Mouse (Mus musculus): ENCODE data around the gene Vmn1r45. TPM values are rescaled to one million over a fixed set of nuclear protein-coding genes. Genes with fewer than 3 reads are reported as not detected.
"Not testable (repeated sequence)": the region's sequence is repeated elsewhere in the genome, so short reads cannot be mapped to it uniquely, and the experiment has no call there.

The Vmn1r45 gene
- not detected in 2 replicates for polyA plus RNA-seq (2015; fragmentation: Nextera tagmentation; extraction: Ambion mirVana)

- not testable (repeated sequence) for H3K9ac ChIP-seq; ATAC-seq (ENCODE audit: low read depth); H3K4me2 ChIP-seq; H3K4me3 ChIP-seq (replicated peaks); DNase-seq; H3K4me1 ChIP-seq (replicated peaks); H3K27ac ChIP-seq; H3K27me3 ChIP-seq; H3K36me3 ChIP-seq; H3K9me3 ChIP-seq (replicated peaks)
- 65% methylated on average over 2 of the region's 2 CpGs for WGBS (ENCODE audit: insufficient replicate concordance)
Measured at GRCm38 (mm10) chr6:89940498-89940897, at the start of gene Vmn1r45. Vmn1r45 (minus strand) TSS chr6:89940598.

- H3K36me3 ChIP-seq: no peaks in the 10 kb centered on the region
- H3K9me3 ChIP-seq (replicated peaks): peaks cover under 1% of the 10 kb centered on the region; the same call in 1 of the 2 replicates
- no peak for ATAC-seq (ENCODE audit: low read depth)
- no peak overlapping the region for H3K27ac ChIP-seq
- no peak overlapping the region for H3K4me3 ChIP-seq (replicated peaks)
- H3K27me3 ChIP-seq: no peaks in the 10 kb centered on the region
- WGBS (ENCODE audit: insufficient replicate concordance): 9% methylated on average over 1 of the region's 1 CpGs
- H3K4me1 ChIP-seq (replicated peaks): no peaks in the 10 kb centered on the region
- H3K4me2 ChIP-seq: no peak overlapping the region
- H3K9ac ChIP-seq: no peak overlapping the region
- no peak for DNase-seq
Measured at GRCm38 (mm10) chr6:89985989-89986388, 45.6 kb upstream of the Vmn1r45 start.

GRCm38 (mm10) chr6:89969013-89969412, 28.6 kb upstream of the Vmn1r45 start, which contains the start of gene Vmn1r46:
Vmn1r46 (plus strand) TSS chr6:89969313.
- no peak within 1 kb of the TSS for H3K4me3 ChIP-seq (replicated peaks)
- no peaks in the 10 kb centered on the region for H3K9me3 ChIP-seq (replicated peaks)
- no peak for ATAC-seq (ENCODE audit: low read depth)
- H3K27ac ChIP-seq: no peak within 1 kb of the TSS
- no peak for DNase-seq
- no peaks in the 10 kb centered on the region for H3K27me3 ChIP-seq
- H3K9ac ChIP-seq: no peak within 1 kb of the TSS
- no peaks in the 10 kb centered on the region for H3K36me3 ChIP-seq
- no peaks in the 10 kb centered on the region for H3K4me1 ChIP-seq (replicated peaks)
- WGBS (ENCODE audit: insufficient replicate concordance): 32% methylated on average over 2 of the region's 2 CpGs
- H3K4me2 ChIP-seq: no peak within 1 kb of the TSS

GRCm38 (mm10) chr6:89966341-89966740, 25.9 kb upstream of the Vmn1r45 start:
- ATAC-seq (ENCODE audit: low read depth) (no peak), DNase-seq (no peak)
- Histone ChIP-seq H3K27me3 (no peaks in the 10 kb centered on the region), H3K4me2 (no peak overlapping the region), H3K27ac (no peak overlapping the region), H3K9ac (no peak overlapping the region), H3K36me3 (no peaks in the 10 kb centered on the region), H3K4me3 (replicated peaks) (no peak overlapping the region), H3K9me3 (replicated peaks) (no peaks in the 10 kb centered on the region), H3K4me1 (replicated peaks) (no peaks in the 10 kb centered on the region)

- Histone ChIP-seq H3K27ac (no peak overlapping the region), H3K4me3 (replicated peaks) (no peak overlapping the region), H3K36me3 (no peaks in the 10 kb centered on the region), H3K4me1 (replicated peaks) (no peaks in the 10 kb centered on the region), H3K9ac (no peak overlapping the region), H3K27me3 (no peaks in the 10 kb centered on the region), H3K9me3 (replicated peaks) (no peaks in the 10 kb centered on the region), H3K4me2 (no peak overlapping the region)
- 49% methylated on average over 2 of the region's 2 CpGs for WGBS (ENCODE audit: insufficient replicate concordance)
- ATAC-seq (ENCODE audit: low read depth) (no peak), DNase-seq (no peak)
Measured at GRCm38 (mm10) chr6:89953556-89953955, 13.2 kb upstream of the Vmn1r45 start.

GRCm38 (mm10) chr6:89940926-89941325, 528 bp upstream of the Vmn1r45 start:
- Histone ChIP-seq H3K4me1 (replicated peaks) (no peaks in the 10 kb centered on the region), H3K4me2 (no peak overlapping the region), H3K9ac (no peak overlapping the region), H3K27ac (no peak overlapping the region), H3K4me3 (replicated peaks) (no peak overlapping the region), H3K27me3 (no peaks in the 10 kb centered on the region), H3K36me3 (no peaks in the 10 kb centered on the region), H3K9me3 (replicated peaks) (peaks cover 4% of the 10 kb centered on the region; the same call in 1 of the 2 replicates)
- ATAC-seq (ENCODE audit: low read depth): no peak
- DNase-seq: no peak
- 49% methylated on average over 2 of the region's 2 CpGs for WGBS (ENCODE audit: insufficient replicate concordance)

GRCm38 (mm10) chr6:89883812-89884211, 56.6 kb downstream of the Vmn1r45 start:
- H3K9me3 ChIP-seq (replicated peaks): no peaks in the 10 kb centered on the region
- no peak overlapping the region for H3K4me3 ChIP-seq (replicated peaks)
- H3K27ac ChIP-seq: no peak overlapping the region
- H3K36me3 ChIP-seq: no peaks in the 10 kb centered on the region
- no peak overlapping the region for H3K4me2 ChIP-seq
- no peak for ATAC-seq (ENCODE audit: low read depth)
- no peak for DNase-seq
- no peaks in the 10 kb centered on the region for H3K27me3 ChIP-seq
- H3K4me1 ChIP-seq (replicated peaks): no peaks in the 10 kb centered on the region
- no peak overlapping the region for H3K9ac ChIP-seq
- WGBS (ENCODE audit: insufficient replicate concordance): 41% methylated on average over 2 of the region's 2 CpGs

GRCm38 (mm10) chr6:89883360-89883759, 57.0 kb downstream of the Vmn1r45 start, which contains the start of gene Vmn1r44:
Vmn1r44 (plus strand) TSS chr6:89883660.
- Histone ChIP-seq H3K4me1 (replicated peaks) (no peaks in the 10 kb centered on the region), H3K4me3 (replicated peaks) (no peak within 1 kb of the TSS), H3K36me3 (no peaks in the 10 kb centered on the region), H3K4me2 (no peak within 1 kb of the TSS), H3K27ac (no peak within 1 kb of the TSS), H3K27me3 (no peaks in the 10 kb centered on the region), H3K9ac (no peak within 1 kb of the TSS), H3K9me3 (replicated peaks) (no peaks in the 10 kb centered on the region)
- no peak for DNase-seq
- WGBS (ENCODE audit: insufficient replicate concordance): 33% methylated on average over 1 of the region's 1 CpGs
- ATAC-seq (ENCODE audit: low read depth): no peak

Other genes with a start within 250 kb of the Vmn1r45 start
- not detected in 2 replicates for gene Vmn1r40, start 233.1 kb downstream of the Vmn1r45 start, polyA plus RNA-seq (2015; fragmentation: Nextera tagmentation; extraction: Ambion mirVana)
- gene Vmn1r41, start 199.8 kb downstream of the Vmn1r45 start, polyA plus RNA-seq (2015; fragmentation: Nextera tagmentation; extraction: Ambion mirVana): not detected in 2 replicates
- not detected in 2 replicates for gene Vmn1r42, start 64.2 kb downstream of the Vmn1r45 start, polyA plus RNA-seq (2015; fragmentation: Nextera tagmentation; extraction: Ambion mirVana)
- not detected in 2 replicates for gene Vmn1r43, start 64.2 kb downstream of the Vmn1r45 start, polyA plus RNA-seq (2015; fragmentation: Nextera tagmentation; extraction: Ambion mirVana)
- not detected in 2 replicates for gene Vmn1r44, start 56.9 kb downstream of the Vmn1r45 start, polyA plus RNA-seq (2015; fragmentation: Nextera tagmentation; extraction: Ambion mirVana)
- not detected in 2 replicates for gene Vmn1r46, start 28.7 kb upstream of the Vmn1r45 start, polyA plus RNA-seq (2015; fragmentation: Nextera tagmentation; extraction: Ambion mirVana)
- not detected in 2 replicates for gene Vmn1r47, start 75.5 kb upstream of the Vmn1r45 start, polyA plus RNA-seq (2015; fragmentation: Nextera tagmentation; extraction: Ambion mirVana)
- gene Vmn1r48, start 96.2 kb upstream of the Vmn1r45 start, polyA plus RNA-seq (2015; fragmentation: Nextera tagmentation; extraction: Ambion mirVana): not detected in 2 replicates
- not detected in 2 replicates for gene Vmn1r49, start 137.9 kb upstream of the Vmn1r45 start, polyA plus RNA-seq (2015; fragmentation: Nextera tagmentation; extraction: Ambion mirVana)
- not detected in 2 replicates for gene Vmn1r50, start 160.8 kb upstream of the Vmn1r45 start, polyA plus RNA-seq (2015; fragmentation: Nextera tagmentation; extraction: Ambion mirVana)
- gene Vmn1r51, start 182.0 kb upstream of the Vmn1r45 start, polyA plus RNA-seq (2015; fragmentation: Nextera tagmentation; extraction: Ambion mirVana): not detected in 2 replicates
- not detected in 2 replicates for gene Vmn1r52, start 234.2 kb upstream of the Vmn1r45 start, polyA plus RNA-seq (2015; fragmentation: Nextera tagmentation; extraction: Ambion mirVana)